Mouse (Mus musculus) stomach, postnatal 0 days (tissue): ENCODE results near the gene Cd300lg.

ENCODE experiments used
- CTCF ChIP-seq: IDR thresholded peaks from 2 replicates; pipeline ENCODE4 v1.5.1; 2016; ENCODE audit warnings: antibody characterized with exemption, low read depth, mild to moderate bottlenecking, moderate library complexity
- EP300 ChIP-seq: optimal IDR thresholded peaks from 2 replicates; pipeline ENCODE3; 2016; ENCODE audit warnings: antibody characterized with exemption

- no peak for TF ChIP-seq EP300
- TF ChIP-seq CTCF = no peak
These were observed 47.2 kb upstream of the Cd300lg start for GRCm38 (mm10) chr11:101994100-101994499.
